Mouse (Mus musculus) bone marrow, adult 2 months (tissue): ENCODE results near the gene Safb. TPM values are rescaled to one million over a fixed set of nuclear protein-coding genes. Genes with fewer than 3 reads are reported as not detected.
A peak's percentile ranks its signal among the peaks of the same experiment; 100 is the strongest.
"Not testable (repeated sequence)": the region's sequence is repeated elsewhere in the genome, so short reads cannot be mapped to it uniquely, and the experiment has no call there.

Source experiments
- H3K27ac ChIP-seq: fragments of 200-500 bp; 2 replicates; pipeline ENCODE4 v1.5.1; 2012; ENCODE audit warnings: low read depth, mild to moderate bottlenecking, control low read depth, inconsistent platforms, low read length; ENCODE audit not compliant: control insufficient read depth, poor library complexity, insufficient read depth
- H3K4me1 ChIP-seq: fragments of 200-500 bp; 2 replicates; pipeline ENCODE4 v1.6.1; 2011; ENCODE audit warnings: low read length; ENCODE audit not compliant: control insufficient read depth, insufficient read depth
- H3K4me3 ChIP-seq: fragments of 200-500 bp; replicated peaks from 2 replicates; pipeline ENCODE3; 2011; ENCODE audit warnings: mild to moderate bottlenecking, low read depth, low read length, control low read depth; ENCODE audit not compliant: control insufficient read depth
- CTCF ChIP-seq: fragments of 200-500 bp; IDR thresholded peaks from 2 replicates; pipeline ENCODE4 v1.5.1; 2011; ENCODE audit warnings: low read length, control low read depth; ENCODE audit not compliant: control insufficient read depth, insufficient read depth
- POLR2A ChIP-seq: fragments of 200-500 bp; IDR thresholded peaks from 2 replicates; pipeline ENCODE4 v1.6.1; 2011; ENCODE audit warnings: low read depth, mild to moderate bottlenecking, control low read depth, low read length, borderline replicate concordance; ENCODE audit not compliant: control insufficient read depth
- WGBS: fragments of 180-500 bp; shearing (Covaris S2); methylation state at CpG from one replicate; pipeline ENCODE4 v1.1.7; 2018; 5-methylcytosine and 5-hydroxymethylcytosine counted together
- polyA plus RNA-seq: library from polyadenylated mRNA; stranded (reverse); fragments of >200 nt; gene quantifications from 2 replicates; pipeline ENCODE4 v1.2.4, GENCODE M21; 2011; ENCODE audit warnings: low replicate concordance; ENCODE audit not compliant: missing spikeins, insufficient read depth, insufficient read length

Safb gene
- polyA plus RNA-seq, 1 experiment: 178 TPM

- no peak overlapping the region for H3K27ac ChIP-seq
- H3K4me1 ChIP-seq: peaks cover 5% of the 10 kb centered on the region; the same call in 1 of the 2 replicates
- 74% methylated on average over 11 of the region's 11 CpGs for WGBS
- no peak overlapping the region for H3K4me3 ChIP-seq
- TF ChIP-seq CTCF: no peak
- TF ChIP-seq POLR2A: no peak
Measured at GRCm38 (mm10) chr17:56615136-56615784, 30.6 kb downstream of the Safb start.

GRCm38 (mm10) chr17:56615792-56616191 lies 31.2 kb downstream of the Safb start:
- 85% methylated on average over 4 of the region's 4 CpGs for WGBS
- H3K4me3 ChIP-seq: no peak overlapping the region
- peaks cover 5% of the 10 kb centered on the region; the same call in 1 of the 2 replicates for H3K4me1 ChIP-seq
- H3K27ac ChIP-seq: no peak overlapping the region
- no peak for TF ChIP-seq POLR2A
- TF ChIP-seq CTCF: no peak

GRCm38 (mm10) chr17:56616725-56617124 lies 32.1 kb downstream of the Safb start:
- no peak for TF ChIP-seq POLR2A
- TF ChIP-seq CTCF: no peak
- Histone ChIP-seq H3K27ac (no peak overlapping the region), H3K4me3 (no peak overlapping the region), H3K4me1 (peaks cover 5% of the 10 kb centered on the region; the same call in 1 of the 2 replicates)
- WGBS: 91% methylated on average over 3 of the region's 3 CpGs

- Histone ChIP-seq H3K27ac (no peak overlapping the region), H3K4me1 (peaks cover 3% of the 10 kb centered on the region; the same call in 1 of the 2 replicates), H3K4me3 (no peak overlapping the region)
- TF ChIP-seq CTCF (no peak), POLR2A (no peak)
- WGBS: 88% methylated on average over 8 of the region's 8 CpGs
Measured at GRCm38 (mm10) chr17:56617628-56618027, 33.0 kb downstream of the Safb start.

GRCm38 (mm10) chr17:56625495-56625894 lies 40.9 kb downstream of the Safb start:
- H3K4me3 ChIP-seq: no peak overlapping the region
- H3K4me1 ChIP-seq: peaks cover 4% of the 10 kb centered on the region; the same call in 1 of the 2 replicates
- 60% methylated on average over 3 of the region's 3 CpGs for WGBS
- TF ChIP-seq CTCF: no peak
- TF ChIP-seq POLR2A: no peak
- H3K27ac ChIP-seq: no peak overlapping the region

GRCm38 (mm10) chr17:56626260-56626659 lies 41.6 kb downstream of the Safb start:
- WGBS: 0% methylated on average over 32 of the region's 32 CpGs
- H3K4me3 ChIP-seq: peak overlapping the region; percentile 58
- no peak overlapping the region for H3K27ac ChIP-seq
- TF ChIP-seq CTCF (no peak), POLR2A (no peak)
- H3K4me1 ChIP-seq: peaks cover 4% of the 10 kb centered on the region; the same call in 1 of the 2 replicates

- under 1% methylated on average over 51 of the region's 51 CpGs for WGBS
Measured at GRCm38 (mm10) chr17:56626754-56627470, 42.3 kb downstream of the Safb start, which contains the start of gene Lonp1. Gene Lonp1 (minus strand): TSS chr17:56626887.

GRCm38 (mm10) chr17:56627530-56628277 lies 43.1 kb downstream of the Safb start, which contains the start of gene Catsperd:
Gene Catsperd (plus strand): TSS chr17:56628143.
- Histone ChIP-seq H3K4me1 (peaks cover 4% of the 10 kb centered on the region; the same call in 1 of the 2 replicates), H3K4me3 (peak within 1 kb of the TSS; percentile 58), H3K27ac (no peak within 1 kb of the TSS)
- WGBS: 20% methylated on average over 26 of the region's 26 CpGs
- no peak for TF ChIP-seq CTCF
- no peak for TF ChIP-seq POLR2A

More at GRCm38 (mm10) chr17:56626754-56627470, 42.3 kb downstream of the Safb start, which contains the start of gene Lonp1:
- no peak within 1 kb of the TSS for H3K27ac ChIP-seq
- TF ChIP-seq CTCF: peak; percentile 11; the same call in 1 of the 2 replicates
- TF ChIP-seq POLR2A: peak; percentile 76; the same call in 1 of the 2 replicates
- H3K4me3 ChIP-seq: peak within 1 kb of the TSS; percentile 58
- peaks cover 4% of the 10 kb centered on the region; the same call in 1 of the 2 replicates for H3K4me1 ChIP-seq

- 77% methylated on average over 27 of the region's 27 CpGs for WGBS
- not testable (repeated sequence) for H3K27ac ChIP-seq, H3K4me1 ChIP-seq
Measured at GRCm38 (mm10) chr17:56629800-56630781, 45.5 kb downstream of the Safb start.

More at GRCm38 (mm10) chr17:56629800-56630781, 45.5 kb downstream of the Safb start:
- not testable (repeated sequence) for H3K4me3 ChIP-seq
